Mouse (Mus musculus): ENCODE measurements around the gene Atg14. TPM values are rescaled to one million over a fixed set of nuclear protein-coding genes. Genes with fewer than 3 reads are reported as not detected.

Atg14 gene
- total RNA-seq, 1 experiment = 19.8 TPM

DNA sequence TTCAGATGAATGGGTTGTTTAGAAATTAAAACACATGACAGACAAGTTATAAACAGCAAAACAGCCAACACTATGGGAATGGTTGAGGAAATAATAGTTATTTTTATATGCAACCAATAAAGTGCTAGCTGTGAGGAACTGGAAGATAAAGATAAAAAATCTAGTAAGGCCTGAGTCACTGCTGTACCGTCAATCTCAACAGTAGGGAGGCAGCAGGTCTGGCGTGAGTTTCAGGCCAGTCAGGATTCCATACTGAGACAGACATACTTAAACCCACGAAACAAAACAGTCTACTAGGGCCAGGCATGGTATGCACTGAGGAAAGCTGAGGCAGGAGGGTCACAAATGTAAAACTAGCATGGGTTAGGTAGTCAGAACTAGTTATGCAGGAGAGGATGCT, 42.2 kb downstream of the Atg14 start:
- H3K4me1 ChIP-seq (ENCODE audit: control insufficient read depth in 2 of 2, insufficient read depth in 2 of 2, low read length in 2 of 2, poor library complexity in 1 of 2) = peaks cover 0 to 5% of the 10 kb centered on the region in 2 experiments; a peak in 1 of 4 replicates

DNA sequence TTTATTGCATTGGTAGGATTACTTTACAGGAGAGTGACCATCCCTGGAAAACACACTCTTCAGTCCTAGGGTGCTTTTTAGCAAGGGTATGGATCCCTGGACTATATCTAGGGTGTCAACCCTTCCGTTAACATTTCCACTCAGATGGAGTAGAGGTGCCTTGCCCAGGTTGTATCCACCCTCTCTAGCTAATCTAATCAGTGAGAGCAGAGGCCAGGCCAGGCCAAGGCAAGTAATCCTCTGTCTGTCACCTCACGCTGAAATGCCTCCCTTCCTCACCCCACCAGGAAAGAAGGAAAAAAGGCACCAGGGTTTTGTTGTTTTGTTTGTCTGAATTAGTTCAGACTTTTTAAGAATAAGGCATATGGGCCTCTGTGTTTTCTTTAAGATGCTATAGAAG, 42.6 kb downstream of the Atg14 start:
- no peak overlapping the region for H3K9ac ChIP-seq (ENCODE audit: insufficient read depth, low read depth, low read length, poor library complexity, severe bottlenecking)
- no peak for DNase-seq (ENCODE audit: low read depth, low spot score)
- peaks cover 0 to 2% of the 10 kb centered on the region in 2 experiments; a peak in 1 of 4 replicates for H3K4me1 ChIP-seq (ENCODE audit: control insufficient read depth in 2 of 2, insufficient read depth in 2 of 2, low read length in 2 of 2, poor library complexity in 1 of 2)
- no peaks in the 10 kb centered on the region for H3K9me3 ChIP-seq (ENCODE audit: control insufficient read depth, insufficient read depth, low read depth, low read length)
- no peak overlapping the region for H3K27ac ChIP-seq (ENCODE audit: insufficient read depth, low read depth, low read length, poor library complexity, severe bottlenecking)
- peaks cover 9% of the 10 kb centered on the region for H3K36me3 ChIP-seq (ENCODE audit: control insufficient read depth, insufficient read depth, low read length, poor library complexity, severe bottlenecking)
- TF ChIP-seq ZNF384 (IDR thresholded peaks at IDR 0.05; ENCODE audit: low read depth, low read length) (no peak), HCFC1 (IDR thresholded peaks at IDR 0.05; ENCODE audit: borderline replicate concordance, insufficient read depth, low read length) (no peak), ZC3H11A (IDR thresholded peaks at IDR 0.05; ENCODE audit: borderline replicate concordance, low read depth, low read length) (no peak), MAFK (IDR thresholded peaks at IDR 0.05; ENCODE audit: insufficient read depth, low read depth, low read length) (no peak)
- no peak overlapping the region for H3K4me3 ChIP-seq (ENCODE audit: insufficient read depth in 1 of 2, low read depth in 1 of 2, low read length in 2 of 2, poor library complexity in 1 of 2, severe bottlenecking in 1 of 2)
- in situ Hi-C loops (cut with MboI; ENCODE audit: low sequenced_read_pairs in 2 of 2, unreplicated experiment in 2 of 2) = no loop called here

More for the DNA sequence above, 42.2 kb downstream of the Atg14 start:
- TF ChIP-seq ZNF384 (IDR thresholded peaks at IDR 0.05; ENCODE audit: low read depth, low read length) (no peak), ZC3H11A (IDR thresholded peaks at IDR 0.05; ENCODE audit: borderline replicate concordance, low read depth, low read length) (no peak), MAFK (IDR thresholded peaks at IDR 0.05; ENCODE audit: insufficient read depth, low read depth, low read length) (no peak), HCFC1 (IDR thresholded peaks at IDR 0.05; ENCODE audit: borderline replicate concordance, insufficient read depth, low read length) (no peak), CHD2 (IDR thresholded peaks at IDR 0.05; ENCODE audit: low read depth, low read length) (no peak)
- Histone ChIP-seq H3K27ac (ENCODE audit: insufficient read depth, low read depth, low read length, poor library complexity, severe bottlenecking) (no peak overlapping the region), H3K4me3 (ENCODE audit: insufficient read depth in 1 of 2, low read depth in 1 of 2, low read length in 2 of 2, poor library complexity in 1 of 2, severe bottlenecking in 1 of 2) (no peak overlapping the region), H3K9me3 (ENCODE audit: control insufficient read depth, insufficient read depth, low read depth, low read length) (no peaks in the 10 kb centered on the region), H3K36me3 (ENCODE audit: control insufficient read depth, insufficient read depth, low read length, poor library complexity, severe bottlenecking) (peaks cover 9% of the 10 kb centered on the region), H3K9ac (ENCODE audit: insufficient read depth, low read depth, low read length, poor library complexity, severe bottlenecking) (no peak overlapping the region)
- in situ Hi-C loops (cut with MboI; ENCODE audit: low sequenced_read_pairs in 2 of 2, unreplicated experiment in 2 of 2) = no loop called here
- DNase-seq (ENCODE audit: low read depth, low spot score) = no peak

DNA sequence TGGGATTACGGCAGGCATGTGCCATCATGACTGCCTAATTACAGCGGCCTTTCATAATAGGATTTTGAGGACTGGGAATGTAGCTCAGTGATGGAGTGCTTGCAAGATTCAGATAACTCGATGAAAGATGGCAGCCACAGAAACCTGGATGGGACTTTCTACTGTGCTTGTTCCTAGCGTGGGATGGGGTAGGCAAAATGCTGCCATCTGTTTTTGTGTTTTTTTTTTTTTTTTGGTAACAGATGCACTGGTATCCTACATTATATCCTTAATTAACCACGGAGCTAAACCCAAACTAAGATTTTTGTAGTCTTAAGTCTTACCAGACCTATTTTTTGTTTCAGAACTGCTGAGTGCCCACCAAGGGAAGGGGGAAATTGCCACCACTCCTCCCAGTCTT, 44.6 kb downstream of the Atg14 start:
- Histone ChIP-seq H3K4me3 (ENCODE audit: insufficient read depth in 1 of 2, low read depth in 1 of 2, low read length in 2 of 2, poor library complexity in 1 of 2, severe bottlenecking in 1 of 2) (no peak overlapping the region), H3K36me3 (ENCODE audit: control insufficient read depth, insufficient read depth, low read length, poor library complexity, severe bottlenecking) (peaks cover 5% of the 10 kb centered on the region; the same call in 1 of the 2 replicates), H3K27ac (ENCODE audit: insufficient read depth, low read depth, low read length, poor library complexity, severe bottlenecking) (no peak overlapping the region), H3K4me1 (ENCODE audit: control insufficient read depth in 2 of 2, insufficient read depth in 2 of 2, low read length in 2 of 2, poor library complexity in 1 of 2) (no peaks in the 10 kb centered on the region), H3K9ac (ENCODE audit: insufficient read depth, low read depth, low read length, poor library complexity, severe bottlenecking) (no peak overlapping the region), H3K9me3 (ENCODE audit: control insufficient read depth, insufficient read depth, low read depth, low read length) (no peaks in the 10 kb centered on the region)
- in situ Hi-C loops (cut with MboI; ENCODE audit: low sequenced_read_pairs in 2 of 2, unreplicated experiment in 2 of 2) = no loop called here
- DNase-seq (ENCODE audit: low read depth, low spot score) = no peak
- TF ChIP-seq MAFK (IDR thresholded peaks at IDR 0.05; ENCODE audit: insufficient read depth, low read depth, low read length) (no peak), ZC3H11A (IDR thresholded peaks at IDR 0.05; ENCODE audit: borderline replicate concordance, low read depth, low read length) (no peak), HCFC1 (IDR thresholded peaks at IDR 0.05; ENCODE audit: borderline replicate concordance, insufficient read depth, low read length) (no peak), ZNF384 (IDR thresholded peaks at IDR 0.05; ENCODE audit: low read depth, low read length) (no peak), CHD2 (IDR thresholded peaks at IDR 0.05; ENCODE audit: low read depth, low read length) (no peak)

DNA sequence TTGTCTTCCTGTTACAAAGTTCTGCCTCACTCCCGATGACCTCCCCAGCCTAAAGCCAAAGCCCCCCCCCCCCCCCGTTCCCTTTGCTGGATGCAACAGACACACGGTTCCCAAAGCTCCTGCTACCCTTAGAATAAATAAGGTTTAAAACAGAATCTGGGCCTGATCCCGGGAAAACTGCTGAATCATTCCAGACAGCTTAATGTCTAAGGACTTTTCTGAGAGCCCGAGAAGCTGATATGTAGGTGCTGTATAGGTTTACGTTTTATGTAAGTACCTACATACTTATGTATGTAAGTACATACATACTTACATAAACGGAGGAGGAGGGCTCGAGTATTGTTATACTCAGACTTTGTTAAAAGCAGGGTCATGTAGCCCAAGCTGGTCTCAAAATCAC, 45.1 kb downstream of the Atg14 start:
- no peak for DNase-seq (ENCODE audit: low read depth, low spot score)
- Histone ChIP-seq H3K4me1 (ENCODE audit: control insufficient read depth in 2 of 2, insufficient read depth in 2 of 2, low read length in 2 of 2, poor library complexity in 1 of 2) (no peaks in the 10 kb centered on the region), H3K9ac (ENCODE audit: insufficient read depth, low read depth, low read length, poor library complexity, severe bottlenecking) (no peak overlapping the region), H3K9me3 (ENCODE audit: control insufficient read depth, insufficient read depth, low read depth, low read length) (no peaks in the 10 kb centered on the region), H3K4me3 (ENCODE audit: insufficient read depth in 1 of 2, low read depth in 1 of 2, low read length in 2 of 2, poor library complexity in 1 of 2, severe bottlenecking in 1 of 2) (no peak overlapping the region), H3K36me3 (ENCODE audit: control insufficient read depth, insufficient read depth, low read length, poor library complexity, severe bottlenecking) (peaks cover 3% of the 10 kb centered on the region; the same call in 1 of the 2 replicates), H3K27ac (ENCODE audit: insufficient read depth, low read depth, low read length, poor library complexity, severe bottlenecking) (no peak overlapping the region)
- TF ChIP-seq CHD2 (IDR thresholded peaks at IDR 0.05; ENCODE audit: low read depth, low read length) = no peak
- TF ChIP-seq ZC3H11A (IDR thresholded peaks at IDR 0.05; ENCODE audit: borderline replicate concordance, low read depth, low read length) = no peak
- TF ChIP-seq HCFC1 (IDR thresholded peaks at IDR 0.05; ENCODE audit: borderline replicate concordance, insufficient read depth, low read length) = no peak
- in situ Hi-C loops (cut with MboI; ENCODE audit: low sequenced_read_pairs in 2 of 2, unreplicated experiment in 2 of 2) = no loop called here

DNA sequence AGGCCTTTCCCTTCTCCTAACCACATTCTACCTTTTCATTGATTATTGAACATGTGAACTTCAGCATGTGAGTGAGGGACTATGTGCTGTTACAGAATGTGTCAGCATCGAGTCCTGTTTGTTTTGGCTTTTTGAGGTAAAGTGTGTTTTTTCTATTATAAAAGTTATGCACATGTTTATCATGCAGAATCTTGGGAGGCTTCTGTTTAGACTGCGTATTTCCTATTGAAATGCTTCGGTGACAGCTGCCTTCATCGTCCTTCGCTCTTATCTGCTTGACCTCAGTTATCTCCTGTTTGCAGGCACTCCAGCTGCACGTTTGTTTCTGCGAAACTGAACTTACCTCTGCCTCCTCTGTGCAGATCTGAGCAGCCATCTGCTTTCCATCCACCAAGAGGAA, 48.1 kb downstream of the Atg14 start:
- H3K27ac ChIP-seq (ENCODE audit: insufficient read depth, low read depth, low read length, poor library complexity, severe bottlenecking) = no peak overlapping the region
- TF ChIP-seq MAFK (IDR thresholded peaks at IDR 0.05; ENCODE audit: insufficient read depth, low read depth, low read length) (no peak), ZC3H11A (IDR thresholded peaks at IDR 0.05; ENCODE audit: borderline replicate concordance, low read depth, low read length) (no peak), HCFC1 (IDR thresholded peaks at IDR 0.05; ENCODE audit: borderline replicate concordance, insufficient read depth, low read length) (no peak), ZNF384 (IDR thresholded peaks at IDR 0.05; ENCODE audit: low read depth, low read length) (no peak), CHD2 (IDR thresholded peaks at IDR 0.05; ENCODE audit: low read depth, low read length) (no peak)
- no peaks in the 10 kb centered on the region; the same call in 1 of the 2 replicates for H3K36me3 ChIP-seq (ENCODE audit: control insufficient read depth, insufficient read depth, low read length, poor library complexity, severe bottlenecking)

More for the DNA sequence above, 48.1 kb downstream of the Atg14 start:
- no peaks in the 10 kb centered on the region for H3K9me3 ChIP-seq (ENCODE audit: control insufficient read depth, insufficient read depth, low read depth, low read length)
- no peak overlapping the region for H3K4me3 ChIP-seq (ENCODE audit: insufficient read depth in 1 of 2, low read depth in 1 of 2, low read length in 2 of 2, poor library complexity in 1 of 2, severe bottlenecking in 1 of 2)
- DNase-seq (ENCODE audit: low read depth, low spot score) = no peak
- 0 out of 4 replicates have a peak, but pooled peaks cover 0 to 2% of the 10 kb centered on the region in 2 experiments for H3K4me1 ChIP-seq (ENCODE audit: control insufficient read depth in 2 of 2, insufficient read depth in 2 of 2, low read length in 2 of 2, poor library complexity in 1 of 2)
- no peak overlapping the region for H3K9ac ChIP-seq (ENCODE audit: insufficient read depth, low read depth, low read length, poor library complexity, severe bottlenecking)
- in situ Hi-C loops (cut with MboI; ENCODE audit: low sequenced_read_pairs in 2 of 2, unreplicated experiment in 2 of 2) = no loop called here

All from ES-E14 (cell line).